Mouse (Mus musculus) embryonic fibroblast, embryonic 13.5 days (primary cell): Measurements from ENCODE around the gene Cox14.

Experiments
- CTCF ChIP-seq: IDR thresholded peaks from 2 replicates; pipeline ENCODE4 v1.5.1; 2011; ENCODE audit warnings: mild to moderate bottlenecking, control low read depth, low read length, moderate library complexity, borderline replicate concordance; ENCODE audit not compliant: insufficient read depth
- POLR2A ChIP-seq: IDR thresholded peaks from 2 replicates; pipeline ENCODE4 v1.6.1; 2011; ENCODE audit warnings: low read depth, mild to moderate bottlenecking, control low read depth, low read length, moderate library complexity

DNA sequence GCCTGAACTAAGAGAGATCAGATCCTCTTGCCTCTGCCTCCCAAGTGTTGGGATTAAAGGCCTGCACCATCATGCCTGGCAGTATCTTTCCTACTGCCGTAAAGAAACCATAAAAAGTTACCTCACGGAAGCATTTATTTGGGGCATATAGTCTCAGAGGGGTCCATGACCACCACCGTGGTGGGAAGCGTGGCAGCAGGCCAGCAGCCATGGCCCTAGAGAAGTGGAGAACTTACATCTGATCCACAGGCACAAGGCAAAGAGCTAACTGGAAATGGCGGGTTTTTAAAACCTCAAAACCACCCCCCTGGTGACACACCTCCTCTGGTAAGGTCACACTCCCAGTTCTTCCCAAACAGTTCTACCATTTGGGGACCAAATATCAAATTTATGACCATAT lies 2.8 kb downstream of the Cox14 start:
- TF ChIP-seq CTCF: no peak
- no peak for TF ChIP-seq POLR2A
